Mouse (Mus musculus): ENCODE data around the gene Luzp1. TPM values are rescaled to one million over a fixed set of nuclear protein-coding genes. Genes with fewer than 3 reads are reported as not detected.

Gene Luzp1
- polyA plus RNA-seq (2012; rRNA removed) = 9.6 and 11.4 TPM in 2 replicates

DNA sequence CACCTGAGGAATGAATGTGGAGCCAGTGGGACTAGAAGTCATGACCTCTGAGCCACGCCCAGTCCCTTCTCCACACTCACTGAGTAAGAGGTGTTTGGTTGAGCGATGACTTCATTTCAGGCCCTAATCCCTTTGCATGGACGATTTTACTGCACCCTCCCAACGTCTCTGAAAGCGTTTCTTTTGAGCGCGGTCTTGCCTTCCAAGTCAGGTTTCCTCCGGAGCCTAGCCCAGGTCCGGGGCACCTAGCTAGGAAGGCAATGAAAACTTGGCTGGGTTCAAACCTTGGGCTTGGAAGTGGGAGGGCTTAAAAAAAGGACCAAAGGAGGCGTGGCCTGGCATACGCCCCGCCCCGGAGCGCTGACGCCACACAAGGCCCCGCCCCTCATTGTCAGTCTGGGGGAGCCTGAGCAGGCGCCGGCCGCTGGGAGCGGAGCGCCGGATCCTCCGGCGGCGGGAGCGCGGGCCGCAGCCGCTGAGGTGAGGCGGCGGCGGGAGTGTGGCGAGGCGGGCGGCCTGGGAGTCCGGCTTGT, at the start of gene Luzp1:
Gene Luzp1 (plus strand): TSS at position 391 of the 533 bp plus-strand sequence.

DNA sequence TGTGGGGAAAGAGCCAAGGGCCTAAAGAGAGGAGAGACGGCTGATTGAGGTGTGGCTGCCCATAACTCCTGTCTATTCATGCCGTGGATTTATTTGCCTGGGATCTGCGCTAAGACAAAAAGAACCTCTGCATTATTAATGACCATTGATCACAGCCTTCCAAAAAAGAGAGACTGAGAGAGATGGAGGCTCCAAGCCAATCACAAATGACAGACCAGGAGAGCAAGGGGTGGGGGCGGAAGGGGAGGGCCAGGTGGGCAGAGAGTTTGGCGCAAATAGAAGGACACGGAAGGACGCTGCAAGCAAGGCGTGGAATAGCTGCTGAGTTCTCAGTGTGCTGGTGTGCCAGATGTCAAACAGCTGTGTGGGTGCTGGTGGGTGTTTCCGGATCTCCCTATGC, 46.3 kb upstream of the Luzp1 start, which contains the start of gene Htr1d:
Gene Htr1d (plus strand): TSS at position 301 of the 400 bp plus-strand sequence.

DNA sequence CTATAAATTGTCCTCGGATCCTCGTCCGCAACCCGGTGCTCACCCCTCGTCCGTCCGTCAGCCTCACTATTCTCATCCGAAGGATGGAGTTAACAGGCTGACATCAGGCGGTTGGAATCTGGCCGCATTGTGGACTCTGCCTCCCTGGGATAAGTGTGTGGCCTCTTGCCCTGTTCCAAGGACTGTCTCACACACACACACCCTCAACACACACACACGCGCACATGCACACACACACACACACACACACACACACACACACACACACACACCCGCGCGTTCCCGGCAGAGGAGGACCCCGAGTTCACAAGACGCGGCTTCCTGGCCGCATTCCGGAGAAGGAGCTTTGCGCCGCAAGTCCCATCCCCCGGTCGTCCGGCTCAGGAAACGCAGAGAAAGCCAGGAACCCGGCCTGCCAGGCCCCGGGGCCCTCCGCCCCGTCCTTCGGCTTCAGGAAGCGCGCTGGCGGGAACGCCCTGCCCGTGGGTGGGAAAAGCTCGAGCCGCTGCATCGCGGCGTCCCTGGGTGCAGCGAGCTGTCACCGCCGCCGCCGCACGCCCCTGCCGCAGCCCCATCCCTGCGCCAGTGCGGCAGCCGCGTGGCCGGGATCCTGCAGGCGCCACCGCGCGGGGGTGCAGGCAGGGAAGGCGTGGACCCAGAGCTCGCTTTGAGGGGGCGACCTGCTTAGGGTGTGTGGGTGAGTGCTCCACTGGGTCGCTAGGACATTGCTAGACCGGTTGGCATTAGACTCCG, 7.3 kb upstream of the Luzp1 start, which contains the start of gene 6030445D17Rik:
Gene 6030445D17Rik (plus strand): TSS at position 165 of the 753 bp plus-strand sequence.

DNA sequence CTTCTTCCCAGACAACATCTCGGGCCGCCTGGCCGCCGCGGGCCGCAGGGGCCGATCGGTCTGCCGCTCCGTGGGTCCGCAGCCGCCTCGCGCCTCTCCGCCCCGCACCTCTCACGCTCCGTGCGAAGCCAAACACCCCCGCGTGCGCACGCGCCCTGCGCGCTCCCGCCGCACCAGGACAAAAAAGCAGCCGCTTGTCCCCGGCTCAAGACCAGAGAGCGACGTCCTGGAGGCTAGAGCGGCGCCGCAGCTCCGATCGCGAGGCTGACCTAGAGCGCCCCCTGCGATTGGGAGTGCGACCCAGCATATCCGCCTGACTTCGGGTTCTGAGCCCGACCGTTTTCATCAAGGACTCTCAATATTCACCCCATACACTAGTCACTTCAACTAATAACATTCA, 133.0 kb downstream of the Luzp1 start, which contains the start of gene Kdm1a:
Gene Kdm1a (minus strand): TSS at position 156 of the 400 bp plus-strand sequence.

Other genes starting within 250 kb of the Luzp1 start
- 0.60 and 2.1 TPM in 2 replicates for gene Tcea3, start 222.0 kb upstream of the Luzp1 start, polyA plus RNA-seq (2012; rRNA removed)
- gene Zfp46, start 185.1 kb upstream of the Luzp1 start, polyA plus RNA-seq (2012; rRNA removed) = 60.9 and 70.4 TPM in 2 replicates
- gene Hnrnpr, start 158.8 kb upstream of the Luzp1 start, polyA plus RNA-seq (2012; rRNA removed) = 136 and 139 TPM in 2 replicates
- gene Htr1d, start 46.2 kb upstream of the Luzp1 start, polyA plus RNA-seq (2012; rRNA removed) = 1.8 and 2.8 TPM in 2 replicates
- 0.25 and 0.32 TPM in 2 replicates for gene 6030445D17Rik, start 7.5 kb upstream of the Luzp1 start, polyA plus RNA-seq (2012; rRNA removed)
- 169 and 172 TPM in 2 replicates for gene Kdm1a, start 133.0 kb downstream of the Luzp1 start, polyA plus RNA-seq (2012; rRNA removed)
- gene Tex46, start 140.7 kb downstream of the Luzp1 start, polyA plus RNA-seq (2012; rRNA removed) = not detected in 2 replicates
- gene Lactbl1, start 152.9 kb downstream of the Luzp1 start, polyA plus RNA-seq (2012; rRNA removed) = 0.11 and 0.12 TPM in 2 replicates

All from central nervous system, embryonic 18 days (tissue).